Comparison of ENCODE assay signal across 22 mouse cellular contexts in the genomic region with DNA sequence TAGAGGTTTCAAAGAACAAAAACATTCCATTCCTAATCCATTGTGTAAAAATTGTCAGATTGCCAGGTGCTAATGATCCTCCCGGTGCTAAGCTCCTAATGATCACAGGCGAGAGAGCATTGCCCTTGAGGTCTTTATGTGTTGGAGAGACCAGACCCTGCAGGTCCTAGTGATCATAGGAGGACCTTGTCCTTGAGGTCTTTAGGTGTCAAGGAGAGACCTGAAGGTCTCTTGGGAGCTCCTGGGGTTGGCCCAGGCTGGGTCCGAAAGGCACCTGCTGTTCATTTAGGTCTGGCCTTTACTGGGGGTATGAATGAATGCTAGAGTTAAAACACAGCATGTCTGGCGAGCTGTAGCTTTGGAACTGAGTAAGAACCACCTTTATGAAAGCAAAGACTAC. TPM values are rescaled to one million over a fixed set of nuclear protein-coding genes. Genes with fewer than 3 reads are reported as not detected.
"Had no signal": no experiment of that assay in that cellular context is flagged by ENCODE, and none has a peak within 500 bp of the region (broad histone marks: within the 10 kb centered on the region; RNA-seq: fewer than 3 reads in every experiment).

No protein-coding gene starts in this region.

- H3K9ac ChIP-seq: neural tube, embryonic 13.5 days; neural tube, embryonic 15.5 days; stomach, embryonic 15.5 days had no signal

- DNase-seq: retina, postnatal 1 day; right cerebral cortex, adult 18-20 months; right cerebral cortex, postnatal 14 days; right cerebral cortex, postnatal 25 days; right cerebral cortex, postnatal 4 days; spleen, adult 18-20 months; thymus, adult 18-20 months; thymus, adult 2 months; thymus, postnatal 14 days; thymus, postnatal 25 days; thymus, postnatal 36 days; thymus, postnatal 4 days had no signal

- H3K9me3 ChIP-seq: neural tube, embryonic 13.5 days; neural tube, embryonic 15.5 days; stomach, embryonic 15.5 days had no signal

- H3K4me1 ChIP-seq: neural tube, embryonic 13.5 days; neural tube, embryonic 15.5 days; stomach, embryonic 15.5 days had no signal

- H3K27ac ChIP-seq: neural tube, embryonic 13.5 days; neural tube, embryonic 15.5 days; stomach, embryonic 15.5 days; stomach, postnatal 0 days had no signal

- H3K27me3 ChIP-seq: neural tube, embryonic 13.5 days; neural tube, embryonic 15.5 days; stomach, embryonic 15.5 days had no signal

- H3K4me3 ChIP-seq: neural tube, embryonic 13.5 days; neural tube, embryonic 15.5 days; stomach, embryonic 15.5 days had no signal

- H3K4me2 ChIP-seq: neural tube, embryonic 13.5 days; neural tube, embryonic 15.5 days; stomach, embryonic 15.5 days had no signal

RNA-seq across cellular contexts. Expression of a gene that starts 14.3 kb away (rescaled TPM):
- polyA plus RNA-seq: neural tube, embryonic 13.5 days; small intestine, adult 2 months; spleen, adult 2 months; stomach, embryonic 14.5 days; stomach, postnatal 0 days; testis, adult 2 months; thymus, postnatal 0 days; urinary bladder, adult 2 months had no signal
